Mouse (Mus musculus) kidney, embryonic 16.5 days (tissue): ENCODE data around the gene Aldh3b3. TPM values are rescaled to one million over a fixed set of nuclear protein-coding genes. Genes with fewer than 3 reads are reported as not detected.

ENCODE experiments used
- ATAC-seq: fragments of 200-750 bp; cut with Nextera tagmentation; 2 replicates; pipeline ENCODE4 v1.8.0; 2017; ENCODE audit warnings: moderate TSS enrichment; ENCODE audit not compliant: low FRiP score, low TSS enrichment
- H3K27ac ChIP-seq: fragments of 300-500 bp; sonication (generic); 2 replicates; pipeline ENCODE4 v1.5.1; 2014; ENCODE audit warnings: low read length
- H3K27me3 ChIP-seq: fragments of 300-500 bp; sonication (generic); 2 replicates; pipeline ENCODE4 v1.6.1; 2014; ENCODE audit warnings: low read length, control low read depth, mixed read lengths; ENCODE audit not compliant: insufficient read depth
- H3K36me3 ChIP-seq: fragments of 300-500 bp; sonication (generic); 2 replicates; pipeline ENCODE4 v1.6.1; 2014; ENCODE audit warnings: low read length, control low read depth, mixed read lengths; ENCODE audit not compliant: insufficient read depth
- H3K4me1 ChIP-seq: fragments of 300-500 bp; sonication (generic); 2 replicates; pipeline ENCODE4 v1.6.1; 2014; ENCODE audit warnings: low read length, control low read depth, mixed read lengths; ENCODE audit not compliant: insufficient read depth
- H3K4me2 ChIP-seq: fragments of 300-500 bp; sonication (generic); replicated peaks from 2 replicates; pipeline ENCODE4 v1.6.1; 2014; ENCODE audit warnings: low read depth, low read length
- H3K4me3 ChIP-seq: fragments of 300-500 bp; sonication (generic); 2 replicates; pipeline ENCODE4 v1.5.1; 2014; ENCODE audit warnings: mild to moderate bottlenecking, low read length
- H3K9ac ChIP-seq: fragments of 300-500 bp; sonication (generic); replicated peaks from 2 replicates; pipeline ENCODE4 v1.6.1; 2014; ENCODE audit warnings: low read length
- H3K9me3 ChIP-seq: fragments of 300-500 bp; sonication (generic); 2 replicates; pipeline ENCODE4 v1.6.1; 2016; ENCODE audit warnings: low read length, control low read depth
- WGBS: fragments of 180-500 bp; shearing (Covaris S2); extraction: QIAGEN DNeasy Blood & Tissue Kit; methylation state at CpG from one replicate; pipeline ENCODE4 v1.1.7; 2014; 5-methylcytosine and 5-hydroxymethylcytosine counted together
- polyA plus RNA-seq: library from polyadenylated mRNA; unstranded; fragments of >200 nt; fragmentation: Nextera tagmentation; extraction: Ambion mirVana; gene quantifications from 2 replicates; pipeline ENCODE4 v1.2.1, GENCODE M21; 2015

Gene Aldh3b3
- polyA plus RNA-seq, 1 experiment from 2014 or later = not detected

GRCm38 (mm10) chr19:4003641-4004040 lies 45.2 kb downstream of the Aldh3b3 start:
- Histone ChIP-seq H3K9ac (no peak overlapping the region), H3K27ac (no peak overlapping the region), H3K9me3 (no peaks in the 10 kb centered on the region), H3K27me3 (no peaks in the 10 kb centered on the region), H3K36me3 (peaks cover 30% of the 10 kb centered on the region), H3K4me3 (no peak overlapping the region), H3K4me2 (no peak overlapping the region), H3K4me1 (peaks cover 20% of the 10 kb centered on the region)
- WGBS = 71% methylated on average over 12 of the region's 12 CpGs
- ATAC-seq = no peak

- peaks cover 19% of the 10 kb centered on the region for H3K4me1 ChIP-seq
- ATAC-seq = no peak
- H3K9me3 ChIP-seq = no peaks in the 10 kb centered on the region
- 83% methylated on average over 15 of the region's 15 CpGs for WGBS
- H3K27me3 ChIP-seq = no peaks in the 10 kb centered on the region
- peaks cover 36% of the 10 kb centered on the region for H3K36me3 ChIP-seq
- H3K27ac ChIP-seq = no peak overlapping the region
- no peak overlapping the region for H3K9ac ChIP-seq
- no peak overlapping the region for H3K4me2 ChIP-seq
- H3K4me3 ChIP-seq = no peak overlapping the region
Measured at GRCm38 (mm10) chr19:4004331-4004730, 45.9 kb downstream of the Aldh3b3 start.

GRCm38 (mm10) chr19:4005091-4005490 lies 46.6 kb downstream of the Aldh3b3 start:
- Histone ChIP-seq H3K27ac (no peak overlapping the region), H3K27me3 (no peaks in the 10 kb centered on the region), H3K9ac (no peak overlapping the region), H3K4me1 (peaks cover 15% of the 10 kb centered on the region), H3K36me3 (peaks cover 44% of the 10 kb centered on the region), H3K4me2 (no peak overlapping the region), H3K9me3 (no peaks in the 10 kb centered on the region), H3K4me3 (no peak overlapping the region)
- no peak for ATAC-seq
- 84% methylated on average over 9 of the region's 9 CpGs for WGBS

GRCm38 (mm10) chr19:4005971-4006370 lies 47.5 kb downstream of the Aldh3b3 start:
- Histone ChIP-seq H3K9ac (no peak overlapping the region), H3K9me3 (no peaks in the 10 kb centered on the region), H3K4me2 (no peak overlapping the region), H3K27ac (no peak overlapping the region), H3K4me3 (no peak overlapping the region), H3K27me3 (no peaks in the 10 kb centered on the region), H3K4me1 (peaks cover 12% of the 10 kb centered on the region), H3K36me3 (peaks cover 50% of the 10 kb centered on the region)
- WGBS = 97% methylated on average over 8 of the region's 8 CpGs
- ATAC-seq = no peak

- Histone ChIP-seq H3K4me1 (peaks cover 7% of the 10 kb centered on the region), H3K27ac (no peak overlapping the region), H3K9me3 (no peaks in the 10 kb centered on the region), H3K27me3 (no peaks in the 10 kb centered on the region), H3K36me3 (peaks cover 47% of the 10 kb centered on the region), H3K4me3 (no peak overlapping the region), H3K4me2 (no peak overlapping the region), H3K9ac (no peak overlapping the region)
- no peak for ATAC-seq
- 93% methylated on average over 5 of the region's 5 CpGs for WGBS
Measured at GRCm38 (mm10) chr19:4011086-4011485, 52.6 kb downstream of the Aldh3b3 start.

- Histone ChIP-seq H3K27ac (peak within 1 kb of the TSS; percentile 47; the same call in 1 of the 2 replicates), H3K9ac (peak within 1 kb of the TSS; percentile 82), H3K36me3 (peaks cover 33% of the 10 kb centered on the region), H3K9me3 (no peaks in the 10 kb centered on the region), H3K4me3 (peak within 1 kb of the TSS; percentile 84), H3K27me3 (no peaks in the 10 kb centered on the region), H3K4me2 (peak within 1 kb of the TSS; percentile 72), H3K4me1 (peaks cover 7% of the 10 kb centered on the region)
- WGBS = under 1% methylated on average over 45 of the region's 45 CpGs
- ATAC-seq = peak; percentile 99
Measured at GRCm38 (mm10) chr19:4012432-4013022, 54.1 kb downstream of the Aldh3b3 start, which contains the start of gene Ndufv1. TSS of gene Ndufv1 (minus strand) at chr19:4012806.

GRCm38 (mm10) chr19:4013066-4013465 lies 54.6 kb downstream of the Aldh3b3 start:
- Histone ChIP-seq H3K4me3 (peak overlapping the region; percentile 84), H3K36me3 (peaks cover 28% of the 10 kb centered on the region), H3K9me3 (no peaks in the 10 kb centered on the region), H3K27ac (no peak overlapping the region), H3K9ac (peak overlapping the region; percentile 49), H3K4me1 (peaks cover 7% of the 10 kb centered on the region), H3K27me3 (no peaks in the 10 kb centered on the region), H3K4me2 (peak overlapping the region; percentile 52)
- WGBS = 15% methylated on average over 9 of the region's 9 CpGs
- ATAC-seq = no peak

- no peaks in the 10 kb centered on the region for H3K27me3 ChIP-seq
- no peak overlapping the region for H3K27ac ChIP-seq
- H3K9ac ChIP-seq = no peak overlapping the region
- H3K4me1 ChIP-seq = peaks cover 7% of the 10 kb centered on the region
- H3K4me2 ChIP-seq = no peak overlapping the region
- no peak overlapping the region for H3K4me3 ChIP-seq
- ATAC-seq = no peak
- no peaks in the 10 kb centered on the region for H3K9me3 ChIP-seq
- H3K36me3 ChIP-seq = peaks cover 10% of the 10 kb centered on the region
Measured at GRCm38 (mm10) chr19:4014802-4015201, 56.4 kb downstream of the Aldh3b3 start.

- Histone ChIP-seq H3K9me3 (no peaks in the 10 kb centered on the region), H3K9ac (no peak overlapping the region), H3K36me3 (0 out of 2 replicates have a peak, but pooled peaks cover 3% of the 10 kb centered on the region), H3K4me2 (no peak overlapping the region), H3K4me3 (no peak overlapping the region), H3K27me3 (no peaks in the 10 kb centered on the region), H3K27ac (no peak overlapping the region), H3K4me1 (peaks cover 7% of the 10 kb centered on the region)
- WGBS = 69% methylated on average over 5 of the region's 5 CpGs
- no peak for ATAC-seq
Measured at GRCm38 (mm10) chr19:4015635-4016034, 57.2 kb downstream of the Aldh3b3 start.

GRCm38 (mm10) chr19:4017921-4018587 lies 59.6 kb downstream of the Aldh3b3 start:
- no peak overlapping the region for H3K4me2 ChIP-seq

More at GRCm38 (mm10) chr19:4017921-4018587, 59.6 kb downstream of the Aldh3b3 start:
- Histone ChIP-seq H3K9me3 (no peaks in the 10 kb centered on the region), H3K4me3 (no peak overlapping the region), H3K4me1 (no peaks in the 10 kb centered on the region), H3K36me3 (no peaks in the 10 kb centered on the region), H3K27ac (no peak overlapping the region), H3K27me3 (no peaks in the 10 kb centered on the region), H3K9ac (no peak overlapping the region)
- no peak for ATAC-seq
- 63% methylated on average over 10 of the region's 10 CpGs for WGBS
